Mouse (Mus musculus): ENCODE data around the gene Spata2l. TPM values are rescaled to one million over a fixed set of nuclear protein-coding genes. Genes with fewer than 3 reads are reported as not detected.
"Not testable (repeated sequence)": the region's sequence is repeated elsewhere in the genome, so short reads cannot be mapped to it uniquely, and the experiment has no call there.

Gene Spata2l
- total and polyA plus RNA-seq, 2 experiments from 2014 or later = 14.3 to 19.6 TPM

- 80% methylated on average over 14 of the region's 14 CpGs for WGBS
Observed at GRCm38 (mm10) chr8:123267926-123268656, 32.1 kb upstream of the Spata2l start.

GRCm38 (mm10) chr8:123257593-123257992 lies 21.6 kb upstream of the Spata2l start:
- peaks cover 10% of the 10 kb centered on the region; the same call in 1 of the 2 replicates for H3K4me1 ChIP-seq (ENCODE audit: insufficient read depth, low read length)
- 90% methylated on average over 8 of the region's 8 CpGs for WGBS
- not testable (repeated sequence) for H3K4me3 ChIP-seq (ENCODE audit: low read depth, low read length); H3K27ac ChIP-seq (ENCODE audit: low read depth, low read length); H3K27me3 ChIP-seq (ENCODE audit: insufficient read depth, low read length); H3K9me3 ChIP-seq (ENCODE audit: low read length); DNase-seq (ENCODE audit: low spot score); H3K4me2 ChIP-seq (ENCODE audit: low read depth, low read length, poor library complexity, severe bottlenecking); ATAC-seq (ENCODE audit: low FRiP score); H3K9ac ChIP-seq (replicated peaks; ENCODE audit: low read length, poor library complexity, severe bottlenecking)
- peaks cover 51% of the 10 kb centered on the region for H3K36me3 ChIP-seq (ENCODE audit: insufficient read depth, low read length)

More at GRCm38 (mm10) chr8:123267926-123268656, 32.1 kb upstream of the Spata2l start:
- DNase-seq (ENCODE audit: low spot score) (no peak), ATAC-seq (ENCODE audit: low FRiP score) (no peak)
- H3K4me3 ChIP-seq (ENCODE audit: low read depth, low read length) = no peak overlapping the region
- peaks cover 65% of the 10 kb centered on the region for H3K36me3 ChIP-seq (ENCODE audit: insufficient read depth, low read length)
- no peak overlapping the region for H3K9ac ChIP-seq (replicated peaks; ENCODE audit: low read length, poor library complexity, severe bottlenecking)
- no peaks in the 10 kb centered on the region for H3K4me1 ChIP-seq (ENCODE audit: insufficient read depth, low read length)
- H3K9me3 ChIP-seq (ENCODE audit: low read length) = no peaks in the 10 kb centered on the region
- H3K27ac ChIP-seq (ENCODE audit: low read depth, low read length) = no peak overlapping the region
- H3K4me2 ChIP-seq (ENCODE audit: low read depth, low read length, poor library complexity, severe bottlenecking) = no peak overlapping the region
- TF ChIP-seq CTCF (IDR thresholded peaks at IDR 0.05) = no peak
- no peaks in the 10 kb centered on the region for H3K27me3 ChIP-seq (ENCODE audit: insufficient read depth, low read length)

- DNase-seq (ENCODE audit: low spot score) = peak; percentile 30
- no peak overlapping the region for H3K9ac ChIP-seq (replicated peaks; ENCODE audit: low read length, poor library complexity, severe bottlenecking)
- H3K4me2 ChIP-seq (ENCODE audit: low read depth, low read length, poor library complexity, severe bottlenecking) = no peak overlapping the region
- H3K36me3 ChIP-seq (ENCODE audit: insufficient read depth, low read length) = peaks cover 51% of the 10 kb centered on the region
- no peak overlapping the region for H3K4me3 ChIP-seq (ENCODE audit: low read depth, low read length)
- no peak overlapping the region for H3K27ac ChIP-seq (ENCODE audit: low read depth, low read length)
- H3K9me3 ChIP-seq (ENCODE audit: low read length) = no peaks in the 10 kb centered on the region
- no peak for ATAC-seq (ENCODE audit: low FRiP score)
- TF ChIP-seq CTCF (IDR thresholded peaks at IDR 0.05) = no peak
- H3K27me3 ChIP-seq (ENCODE audit: insufficient read depth, low read length) = no peaks in the 10 kb centered on the region
- peaks cover 11% of the 10 kb centered on the region; the same call in 1 of the 2 replicates for H3K4me1 ChIP-seq (ENCODE audit: insufficient read depth, low read length)
- 76% methylated on average over 3 of the region's 3 CpGs for WGBS
Observed at GRCm38 (mm10) chr8:123257114-123257513, 21.1 kb upstream of the Spata2l start.

- H3K36me3 ChIP-seq (ENCODE audit: insufficient read depth, low read length) = peaks cover 52% of the 10 kb centered on the region
- peak; percentile 43 for TF ChIP-seq CTCF (IDR thresholded peaks at IDR 0.05)
- 71% methylated on average over 6 of the region's 6 CpGs for WGBS
Observed at GRCm38 (mm10) chr8:123255170-123255569, 19.1 kb upstream of the Spata2l start.

GRCm38 (mm10) chr8:123254099-123254885 lies 18.3 kb upstream of the Spata2l start, which contains the start of the genes Zfp276 and Vps9d1:
Gene Zfp276, plus strand, starts transcription at chr8:123254195.
Gene Vps9d1, minus strand, starts transcription at chr8:123254348.
- no peak for TF ChIP-seq CTCF (IDR thresholded peaks at IDR 0.05)
- ATAC-seq (ENCODE audit: low FRiP score) (peak; percentile 94), DNase-seq (ENCODE audit: low spot score) (peak; percentile 88)
- under 1% methylated on average over 85 of the region's 99 CpGs for WGBS
- H3K27me3 ChIP-seq (ENCODE audit: insufficient read depth, low read length) = no peaks in the 10 kb centered on the region
- H3K9ac ChIP-seq (replicated peaks; ENCODE audit: low read length, poor library complexity, severe bottlenecking) = peak within 1 kb of the TSS; percentile 98
- peak within 1 kb of the TSS; percentile 89 for H3K4me2 ChIP-seq (ENCODE audit: low read depth, low read length, poor library complexity, severe bottlenecking)
- H3K9me3 ChIP-seq (ENCODE audit: low read length) = no peaks in the 10 kb centered on the region
- H3K27ac ChIP-seq (ENCODE audit: low read depth, low read length) = peak within 1 kb of the TSS; percentile 90
- peaks cover 11% of the 10 kb centered on the region; the same call in 1 of the 2 replicates for H3K4me1 ChIP-seq (ENCODE audit: insufficient read depth, low read length)
- peaks cover 45% of the 10 kb centered on the region for H3K36me3 ChIP-seq (ENCODE audit: insufficient read depth, low read length)
- H3K4me3 ChIP-seq (ENCODE audit: low read depth, low read length) = peak within 1 kb of the TSS; percentile 97

More at GRCm38 (mm10) chr8:123255170-123255569, 19.1 kb upstream of the Spata2l start:
- Histone ChIP-seq H3K27ac (ENCODE audit: low read depth, low read length) (no peak overlapping the region), H3K4me2 (ENCODE audit: low read depth, low read length, poor library complexity, severe bottlenecking) (peak overlapping the region; percentile 89), H3K4me3 (ENCODE audit: low read depth, low read length) (peak overlapping the region; percentile 97), H3K4me1 (ENCODE audit: insufficient read depth, low read length) (peaks cover 11% of the 10 kb centered on the region; the same call in 1 of the 2 replicates), H3K27me3 (ENCODE audit: insufficient read depth, low read length) (no peaks in the 10 kb centered on the region), H3K9ac (replicated peaks; ENCODE audit: low read length, poor library complexity, severe bottlenecking) (peak overlapping the region; percentile 98), H3K9me3 (ENCODE audit: low read length) (no peaks in the 10 kb centered on the region)
- ATAC-seq (ENCODE audit: low FRiP score) = no peak
- no peak for DNase-seq (ENCODE audit: low spot score)

Measured in midbrain, postnatal 0 days (tissue).